In the genomic region with DNA sequence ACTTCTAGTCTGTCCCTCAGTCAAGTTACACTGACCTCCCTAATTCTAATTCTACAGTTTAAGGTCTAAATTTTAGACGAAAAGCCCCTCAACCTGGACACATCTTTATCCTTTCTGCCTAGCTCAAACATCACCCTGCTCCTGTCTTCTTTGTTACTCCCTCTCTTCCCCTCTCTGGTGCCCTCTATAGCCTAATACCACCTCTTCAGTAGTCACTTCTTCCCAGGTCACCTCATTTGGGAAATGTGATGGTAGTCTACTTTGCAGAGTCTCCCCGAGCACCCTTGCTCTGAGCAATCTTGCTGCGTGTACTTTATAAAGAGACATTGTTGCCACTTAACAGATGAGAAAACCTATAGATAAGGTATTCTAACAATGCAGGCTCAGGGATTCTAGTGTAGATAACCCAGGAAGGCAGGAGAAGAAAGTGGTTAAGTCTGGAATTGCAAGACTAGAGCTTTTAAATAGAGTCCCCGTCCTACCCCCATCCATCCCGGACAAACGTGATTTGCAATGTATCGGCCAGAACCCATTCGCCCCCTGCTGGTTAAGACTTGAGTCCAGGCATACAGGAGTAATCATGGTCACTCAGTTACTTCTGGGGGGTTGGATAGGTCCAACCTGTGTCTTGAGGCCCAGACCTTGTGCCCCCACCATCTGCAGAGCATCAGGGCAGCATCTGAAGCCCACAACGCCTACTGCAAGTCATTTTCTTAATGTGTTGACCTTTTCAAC, we compare ENCODE assay signal across 9 mouse cellular contexts. TPM values are rescaled to one million over a fixed set of nuclear protein-coding genes. Genes with fewer than 3 reads are reported as not detected.
DNase-seq lines count a peak whose midpoint lies in the region; ATAC-seq lines count a peak whose summit lies in the region.
"Had no signal": no experiment of that assay in that cellular context is flagged by ENCODE, and none has a peak within 500 bp of the region (broad histone marks: within the 10 kb centered on the region; RNA-seq: fewer than 3 reads in every experiment).

No protein-coding gene starts in this region.

- H3K27me3 ChIP-seq in forebrain, embryonic 15.5 days: no peaks in the 10 kb centered on the region
- no peaks in the 10 kb centered on the region for H3K27me3 ChIP-seq in forebrain, embryonic 12.5 days
- H3K27me3 ChIP-seq in lung, embryonic 16.5 days (ENCODE audit: control insufficient read depth, insufficient read depth, low read depth, low read length): no peaks in the 10 kb centered on the region

- no peak overlapping the region for H3K4me2 ChIP-seq in forebrain, embryonic 15.5 days (replicated peaks)
- H3K4me2 ChIP-seq in forebrain, embryonic 12.5 days: no peak overlapping the region
- no peak overlapping the region for H3K4me2 ChIP-seq in lung, embryonic 16.5 days (ENCODE audit: low read depth, low read length)

- peak; percentile 71 to 73 for DNase-seq in B cell, adult 2 months
- DNase-seq in adrenal gland, postnatal 25 days: peak; percentile 58
- DNase-seq in gastrocnemius, postnatal 25 days: peak; percentile 51
- peak; percentile 76 for DNase-seq in kidney, adult 18-20 months
- peak; percentile 56 to 69 for DNase-seq in spleen, postnatal 36 days (ENCODE audit: low spot score in 2 of 2)

- no peak overlapping the region for H3K27ac ChIP-seq in forebrain, embryonic 15.5 days (replicated peaks)
- no peak overlapping the region for H3K27ac ChIP-seq in forebrain, embryonic 12.5 days
- H3K27ac ChIP-seq in lung, embryonic 16.5 days (ENCODE audit: low read length): no peak overlapping the region

- H3K9ac ChIP-seq in forebrain, embryonic 15.5 days (replicated peaks): no peak overlapping the region
- H3K9ac ChIP-seq in forebrain, embryonic 12.5 days: no peak overlapping the region
- H3K9ac ChIP-seq in lung, embryonic 16.5 days (ENCODE audit: low read length): no peak overlapping the region

- 0 out of 2 replicates have a peak, but pooled peaks have one; percentile 32 for ATAC-seq in forebrain, embryonic 15.5 days (replicated peaks)
- ATAC-seq in forebrain, embryonic 12.5 days (ENCODE audit: low FRiP score): no peak
- ATAC-seq in lung, embryonic 16.5 days (ENCODE audit: low read depth): peak; percentile 81

- no peaks in the 10 kb centered on the region for H3K36me3 ChIP-seq in forebrain, embryonic 15.5 days
- no peaks in the 10 kb centered on the region for H3K36me3 ChIP-seq in forebrain, embryonic 12.5 days (replicated peaks)
- no peaks in the 10 kb centered on the region for H3K36me3 ChIP-seq in lung, embryonic 16.5 days (ENCODE audit: control insufficient read depth, insufficient read depth, low read length)

- H3K4me3 ChIP-seq in forebrain, embryonic 15.5 days: no peak overlapping the region
- no peak overlapping the region for H3K4me3 ChIP-seq in forebrain, embryonic 12.5 days (replicated peaks)
- no peak overlapping the region for H3K4me3 ChIP-seq in lung, embryonic 16.5 days (ENCODE audit: low read length)

- H3K4me1 ChIP-seq in forebrain, embryonic 15.5 days: peaks cover 7% of the 10 kb centered on the region
- H3K4me1 ChIP-seq in forebrain, embryonic 12.5 days: peaks cover 9% of the 10 kb centered on the region
- H3K4me1 ChIP-seq in lung, embryonic 16.5 days (replicated peaks; ENCODE audit: control insufficient read depth, insufficient read depth, low read length): peaks cover 5% of the 10 kb centered on the region; the same call in 1 of the 2 replicates

- H3K9me3 ChIP-seq in forebrain, embryonic 15.5 days: no peaks in the 10 kb centered on the region
- no peaks in the 10 kb centered on the region for H3K9me3 ChIP-seq in forebrain, embryonic 12.5 days
- no peaks in the 10 kb centered on the region for H3K9me3 ChIP-seq in lung, embryonic 16.5 days (ENCODE audit: control insufficient read depth, low read length)

- WGBS in forebrain, embryonic 15.5 days: 39% methylated on average over 9 of the region's 9 CpGs
- WGBS in forebrain, embryonic 12.5 days: 40% methylated on average over 9 of the region's 9 CpGs
- WGBS in lung, embryonic 16.5 days: 23% methylated on average over 9 of the region's 9 CpGs

RNA-seq across cellular contexts. Expression of a gene that starts 1.1 kb away (rescaled TPM):
- 1.1 and 2.2 TPM in 2 replicates for polyA plus RNA-seq in forebrain, embryonic 15.5 days (2015; fragmentation: Nextera tagmentation; extraction: Ambion mirVana)
- 0.50 TPM in 1 of 2 replicates, not detected in the other for polyA plus RNA-seq in forebrain, embryonic 12.5 days (2016; fragmentation: Nextera tagmentation; extraction: Ambion mirVana)
- not detected in 2 replicates for total RNA-seq in adrenal gland, postnatal 25 days (2021)
- not detected for total RNA-seq in gastrocnemius, postnatal 25 days (2021)
- 3.9 and 7.4 TPM in 2 replicates for polyA plus RNA-seq in lung, embryonic 16.5 days (2015; fragmentation: Nextera tagmentation; extraction: Ambion mirVana)
- total RNA-seq: left cerebral cortex, postnatal 10 days had no signal

RNA-seq across cellular contexts. Expression of a gene that starts 22.5 kb away (rescaled TPM):
- 16.0 and 16.9 TPM in 2 replicates for polyA plus RNA-seq in forebrain, embryonic 15.5 days (2015; fragmentation: Nextera tagmentation; extraction: Ambion mirVana)
- polyA plus RNA-seq in forebrain, embryonic 12.5 days (2016; fragmentation: Nextera tagmentation; extraction: Ambion mirVana): 9.0 and 9.7 TPM in 2 replicates
- 15.0 and 20.3 TPM in 2 replicates for total RNA-seq in adrenal gland, postnatal 25 days (2021)
- 10 to 100 TPM; 14.1 to 15.3 TPM for total RNA-seq in gastrocnemius, postnatal 25 days (2021)
- polyA plus RNA-seq in lung, embryonic 16.5 days (2015; fragmentation: Nextera tagmentation; extraction: Ambion mirVana): 12.4 and 14.5 TPM in 2 replicates

RNA-seq across cellular contexts. Expression of a gene that starts 30.9 kb away (rescaled TPM):
- 14.0 and 14.9 TPM in 2 replicates for polyA plus RNA-seq in forebrain, embryonic 15.5 days (2015; fragmentation: Nextera tagmentation; extraction: Ambion mirVana)
- polyA plus RNA-seq in forebrain, embryonic 12.5 days (2016; fragmentation: Nextera tagmentation; extraction: Ambion mirVana): 10.4 and 11.4 TPM in 2 replicates
- 11.7 and 13.4 TPM in 2 replicates for total RNA-seq in adrenal gland, postnatal 25 days (2021)
- total RNA-seq in gastrocnemius, postnatal 25 days (2021): 10 to 100 TPM; 31.5 to 36.3 TPM
- polyA plus RNA-seq in lung, embryonic 16.5 days (2015; fragmentation: Nextera tagmentation; extraction: Ambion mirVana): 18.2 and 19.3 TPM in 2 replicates

RNA-seq across cellular contexts. Expression of a gene that starts 56.1 kb away (rescaled TPM):
- polyA plus RNA-seq in forebrain, embryonic 15.5 days (2015; fragmentation: Nextera tagmentation; extraction: Ambion mirVana): 138 and 141 TPM in 2 replicates
- polyA plus RNA-seq in forebrain, embryonic 12.5 days (2016; fragmentation: Nextera tagmentation; extraction: Ambion mirVana): 108 and 118 TPM in 2 replicates
- total RNA-seq in adrenal gland, postnatal 25 days (2021): 16.4 and 22.7 TPM in 2 replicates
- 10 to 100 TPM; 12.8 to 14.3 TPM for total RNA-seq in gastrocnemius, postnatal 25 days (2021)
- 35.5 and 37.6 TPM in 2 replicates for polyA plus RNA-seq in lung, embryonic 16.5 days (2015; fragmentation: Nextera tagmentation; extraction: Ambion mirVana)
